Mouse (Mus musculus) cortical plate, adult 2 months (tissue): Measurements from ENCODE around the gene Aifm3. TPM values are rescaled to one million over a fixed set of nuclear protein-coding genes. Genes with fewer than 3 reads are reported as not detected.

ENCODE experiments used
- H3K27ac ChIP-seq: fragments of 200-500 bp; 2 replicates; pipeline ENCODE4 v1.5.1; 2012; ENCODE audit warnings: low read length, control low read depth, inconsistent platforms; ENCODE audit not compliant: insufficient read depth
- H3K4me1 ChIP-seq: fragments of 200-500 bp; 2 replicates; pipeline ENCODE4 v1.6.1; 2011; ENCODE audit warnings: low read length; ENCODE audit not compliant: control insufficient read depth, insufficient read depth
- H3K4me3 ChIP-seq: fragments of 200-500 bp; 2 replicates; pipeline ENCODE4 v1.5.1; 2011; ENCODE audit warnings: mild to moderate bottlenecking, low read length, control low read depth; ENCODE audit not compliant: insufficient read depth
- CTCF ChIP-seq: fragments of 200-500 bp; IDR thresholded peaks from 2 replicates; pipeline ENCODE4 v1.5.1; 2011; ENCODE audit warnings: mild to moderate bottlenecking, control low read depth, low read length; ENCODE audit not compliant: insufficient read depth; ENCODE audit errors: extremely low read depth
- POLR2A ChIP-seq: fragments of 200-500 bp; IDR thresholded peaks from 2 replicates; pipeline ENCODE4 v1.6.1; 2011; ENCODE audit warnings: mild to moderate bottlenecking, low read length, control low read depth; ENCODE audit not compliant: insufficient read depth; ENCODE audit errors: extremely low read depth
- polyA plus RNA-seq: library from polyadenylated mRNA; depleted of rRNA; stranded (reverse); fragments of >200 nt; gene quantifications from 2 replicates; pipeline ENCODE4 v1.2.3, GENCODE M21; 2012; rRNA removed

Gene Aifm3
- polyA plus RNA-seq: 233 and 286 TPM in 2 replicates

DNA sequence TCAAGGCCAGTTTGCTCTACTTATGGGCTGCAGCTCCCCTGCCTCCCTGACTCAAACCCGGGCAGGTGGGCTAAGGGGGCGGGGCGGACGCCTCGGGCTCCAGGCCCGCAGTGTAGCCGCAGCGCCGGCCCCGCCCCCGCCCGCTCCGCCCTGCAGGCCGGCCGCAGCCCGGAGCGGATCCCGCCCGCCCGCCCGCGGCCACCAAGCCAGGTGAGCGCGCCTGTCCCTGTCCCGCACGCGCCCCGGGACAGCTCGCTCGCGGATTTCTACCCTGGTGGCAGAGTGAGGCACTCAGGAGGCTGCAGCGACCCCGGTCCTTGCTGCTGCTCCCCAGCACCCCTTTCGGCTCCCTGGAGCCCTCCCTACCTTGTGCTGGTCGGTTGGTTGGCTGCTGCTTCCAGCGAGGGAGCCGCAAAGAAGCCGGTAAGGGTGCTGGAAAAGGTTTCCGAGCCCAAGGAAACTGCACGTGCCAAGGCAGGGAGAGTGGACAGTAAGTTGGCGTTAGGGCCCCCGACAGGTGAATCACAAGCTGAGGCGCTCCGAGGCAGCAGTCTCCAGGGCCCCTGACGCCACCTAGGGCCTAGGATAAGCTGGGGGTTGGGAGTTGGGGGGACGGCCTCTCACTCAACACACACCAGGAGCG lies at the start of gene Aifm3:
Aifm3 (plus strand) TSS at position 143 of the 643 bp plus-strand sequence.
- H3K4me3 ChIP-seq: peak within 1 kb of the TSS; percentile 48
- TF ChIP-seq POLR2A (no peak), CTCF (no peak)
- H3K4me1 ChIP-seq: peaks cover 12% of the 10 kb centered on the region
- H3K27ac ChIP-seq: 0 out of 2 replicates have a peak within 1 kb of the TSS, but pooled peaks have one; percentile 75

DNA sequence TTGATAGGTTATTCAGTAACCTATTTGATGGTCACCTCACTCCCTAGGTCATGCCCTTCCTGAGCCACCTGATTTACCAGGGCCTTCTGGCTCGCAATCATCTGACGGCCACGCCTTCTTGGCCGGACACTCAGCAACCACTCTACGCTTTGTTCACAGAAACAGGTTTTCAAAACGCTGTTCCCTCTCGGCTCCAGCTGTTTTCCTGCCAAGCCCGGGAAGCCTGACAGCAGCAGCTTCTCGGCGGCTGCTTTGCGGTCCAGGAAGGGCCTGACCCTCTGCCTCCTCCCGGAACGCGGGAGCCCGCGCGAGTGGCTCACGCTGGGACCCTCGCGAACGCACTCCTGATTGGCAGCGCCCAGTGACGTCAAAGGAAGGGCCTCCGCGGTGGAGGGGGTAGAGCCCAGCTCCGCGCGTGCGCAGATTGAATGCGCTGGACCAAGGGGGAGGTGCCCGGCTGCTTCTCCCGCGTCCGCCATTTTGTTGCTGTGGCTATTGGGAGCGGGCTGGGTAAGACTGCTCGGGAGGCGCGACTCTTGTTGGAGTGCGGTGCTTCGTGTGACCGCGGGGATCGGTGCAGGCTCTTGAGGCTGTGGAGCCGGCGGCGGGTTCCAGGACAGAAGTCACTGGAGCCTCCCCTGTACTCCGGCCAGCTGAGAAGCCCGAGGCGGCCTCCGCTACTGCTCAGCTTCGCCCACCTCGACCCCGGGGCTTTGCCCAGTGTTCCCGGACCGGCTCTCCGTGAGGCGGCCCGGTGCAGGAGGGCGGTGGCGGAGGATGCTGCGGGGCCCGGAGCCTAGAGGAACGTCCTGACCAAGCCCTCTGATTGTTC lies 37.7 kb upstream of the Aifm3 start, which contains the start of gene Crkl:
Crkl (plus strand) TSS at position 447 of the 832 bp plus-strand sequence.
- Histone ChIP-seq H3K27ac (peak within 1 kb of the TSS; percentile 55), H3K4me3 (peak within 1 kb of the TSS; percentile 99), H3K4me1 (peaks cover 4% of the 10 kb centered on the region)
- TF ChIP-seq POLR2A (peak; percentile 85), CTCF (no peak)

DNA sequence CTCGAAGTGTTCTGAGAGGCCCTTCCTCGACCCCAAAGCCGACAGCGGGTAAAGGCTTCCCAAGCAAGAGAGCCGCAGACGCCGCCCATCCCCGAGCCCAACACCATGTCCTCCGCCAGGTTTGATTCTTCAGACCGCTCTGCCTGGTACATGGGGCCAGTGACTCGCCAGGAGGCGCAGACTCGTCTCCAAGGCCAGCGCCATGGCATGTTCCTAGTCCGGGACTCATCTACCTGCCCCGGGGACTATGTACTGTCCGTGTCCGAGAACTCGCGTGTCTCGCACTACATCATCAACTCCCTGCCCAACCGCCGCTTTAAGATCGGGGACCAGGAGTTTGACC lies 37.1 kb upstream of the Aifm3 start:
- H3K4me1 ChIP-seq: peaks cover 4% of the 10 kb centered on the region
- peak overlapping the region; percentile 99 for H3K4me3 ChIP-seq
- peak overlapping the region; percentile 55 for H3K27ac ChIP-seq
- TF ChIP-seq CTCF: no peak
- TF ChIP-seq POLR2A: no peak

DNA sequence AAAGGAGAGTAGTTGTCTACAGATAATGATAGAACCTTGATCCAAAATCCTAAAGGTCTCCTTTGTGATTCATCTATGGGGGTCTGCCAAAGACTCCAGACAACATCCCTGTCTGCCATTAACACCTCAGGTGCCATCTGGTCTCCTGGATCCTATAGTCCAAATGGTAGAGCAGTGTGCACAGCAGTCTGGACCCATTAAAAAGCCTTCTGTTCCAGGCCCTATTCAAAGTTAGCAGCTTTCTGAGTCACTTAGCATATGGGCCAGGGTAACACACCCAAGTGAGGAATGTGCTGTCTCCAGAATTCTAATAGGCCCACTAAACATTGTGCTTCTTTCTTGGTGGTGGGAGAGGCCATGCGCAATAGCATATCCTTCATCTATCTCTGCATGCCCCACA lies 32.5 kb upstream of the Aifm3 start:
- TF ChIP-seq POLR2A: no peak
- no peak for TF ChIP-seq CTCF
- Histone ChIP-seq H3K4me3 (no peak overlapping the region), H3K27ac (no peak overlapping the region), H3K4me1 (peaks cover 4% of the 10 kb centered on the region)

DNA sequence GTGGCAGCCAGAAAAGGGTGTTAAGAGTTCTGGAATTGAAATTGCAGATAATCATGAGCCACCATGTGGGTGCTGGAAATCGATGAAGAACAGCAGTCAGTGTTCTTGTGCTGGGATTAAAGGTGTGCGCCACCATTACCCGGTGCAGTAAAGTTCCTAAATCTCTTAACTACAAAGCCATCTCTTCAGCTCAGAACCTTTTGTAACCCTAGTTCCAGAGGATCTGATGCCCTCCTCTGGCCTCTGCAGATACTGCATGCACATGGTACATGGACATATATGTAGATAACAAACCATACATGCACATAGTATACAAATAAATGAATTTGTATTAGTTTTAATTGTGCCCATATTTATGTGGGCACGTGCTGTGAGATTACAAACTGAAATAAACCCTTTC lies 29.2 kb upstream of the Aifm3 start:
- no peak overlapping the region for H3K27ac ChIP-seq
- no peak overlapping the region for H3K4me3 ChIP-seq
- no peaks in the 10 kb centered on the region; the same call in 1 of the 2 replicates for H3K4me1 ChIP-seq
- no peak for TF ChIP-seq POLR2A
- TF ChIP-seq CTCF: 0 out of 2 replicates have a peak, but pooled peaks have one; percentile 16

DNA sequence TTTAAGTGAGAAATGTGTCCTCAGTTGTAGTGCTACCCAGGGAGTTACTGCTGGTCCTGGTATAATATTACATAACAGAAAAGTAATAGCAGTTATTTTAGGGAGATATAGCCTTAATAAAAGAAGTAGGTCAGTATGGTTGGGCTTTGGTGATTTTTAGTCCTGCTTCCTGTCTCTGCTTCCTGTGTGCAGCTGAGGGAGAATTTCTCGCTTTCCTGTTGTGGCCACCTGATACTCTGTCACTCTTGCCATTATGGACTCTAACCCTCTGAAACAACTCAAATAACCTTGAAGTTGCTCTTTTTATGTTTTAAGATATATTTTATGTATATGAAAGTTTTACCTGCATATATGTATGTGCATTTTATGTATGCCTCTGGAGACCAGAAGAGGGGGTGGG lies 27.8 kb upstream of the Aifm3 start:
- TF ChIP-seq CTCF (no peak), POLR2A (no peak)
- Histone ChIP-seq H3K27ac (no peak overlapping the region), H3K4me3 (no peak overlapping the region), H3K4me1 (no peaks in the 10 kb centered on the region; the same call in 1 of the 2 replicates)

DNA sequence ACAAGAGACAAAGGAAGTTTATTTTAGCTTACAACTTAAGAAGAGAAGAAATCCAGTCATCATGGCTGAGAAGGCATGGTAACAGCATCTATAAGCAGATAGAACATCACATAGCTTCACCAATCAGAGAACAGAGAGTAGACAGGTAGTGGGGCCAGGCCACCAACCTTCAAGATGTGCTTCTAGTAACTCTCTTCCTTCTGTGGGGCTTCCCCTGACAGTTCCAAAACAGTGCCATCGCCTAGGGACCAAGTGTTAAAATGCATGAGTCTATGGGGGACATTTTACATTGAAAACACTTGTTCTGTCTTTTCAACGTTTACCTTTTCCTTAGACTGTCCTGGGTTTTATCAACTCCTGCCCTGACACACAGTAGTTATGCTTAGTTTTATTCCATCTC lies 26.2 kb upstream of the Aifm3 start:
- Histone ChIP-seq H3K4me1 (peaks cover 2% of the 10 kb centered on the region; the same call in 1 of the 2 replicates), H3K4me3 (no peak overlapping the region), H3K27ac (no peak overlapping the region)
- TF ChIP-seq POLR2A: no peak
- no peak for TF ChIP-seq CTCF

DNA sequence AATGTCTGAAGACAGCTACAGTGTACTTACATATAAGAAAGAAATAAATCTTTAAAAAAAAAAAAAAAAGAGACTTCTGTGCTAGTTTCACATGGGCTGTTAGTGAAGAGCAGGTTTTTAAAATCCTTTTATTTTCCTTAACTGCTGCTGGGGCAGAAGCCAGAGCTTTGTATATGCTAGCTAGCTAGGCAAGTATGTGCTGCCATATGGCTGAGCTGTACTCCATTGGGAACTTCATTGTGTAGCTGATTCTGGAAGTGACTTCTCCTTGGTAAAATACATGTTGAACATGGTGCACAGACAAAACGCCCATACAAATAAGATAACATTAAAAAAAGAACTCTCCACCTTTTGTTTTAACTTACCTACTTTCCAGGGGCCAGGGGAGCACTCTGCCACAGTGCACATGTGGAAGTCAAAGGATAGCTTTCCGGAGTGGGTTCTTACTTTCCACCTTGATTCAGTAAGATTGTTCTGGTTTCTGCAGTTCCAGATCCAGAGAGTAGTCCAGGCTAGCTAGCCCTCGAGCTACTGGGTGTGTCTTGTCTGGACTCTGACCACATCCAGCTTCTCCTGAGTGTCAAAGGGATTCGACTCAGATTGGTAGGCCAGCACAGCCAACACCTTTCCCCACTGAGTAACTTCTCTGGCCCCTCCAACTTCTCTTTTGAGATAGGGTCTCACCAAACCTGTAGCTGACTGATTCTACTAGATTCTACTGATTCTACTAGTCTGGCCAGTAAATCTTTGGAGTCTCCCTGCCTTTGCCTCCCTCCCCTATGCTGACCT lies 22.3 kb upstream of the Aifm3 start:
- Histone ChIP-seq H3K4me1 (peaks cover 4% of the 10 kb centered on the region), H3K27ac (no peak overlapping the region), H3K4me3 (no peak overlapping the region)
- no peak for TF ChIP-seq POLR2A
- TF ChIP-seq CTCF: no peak

DNA sequence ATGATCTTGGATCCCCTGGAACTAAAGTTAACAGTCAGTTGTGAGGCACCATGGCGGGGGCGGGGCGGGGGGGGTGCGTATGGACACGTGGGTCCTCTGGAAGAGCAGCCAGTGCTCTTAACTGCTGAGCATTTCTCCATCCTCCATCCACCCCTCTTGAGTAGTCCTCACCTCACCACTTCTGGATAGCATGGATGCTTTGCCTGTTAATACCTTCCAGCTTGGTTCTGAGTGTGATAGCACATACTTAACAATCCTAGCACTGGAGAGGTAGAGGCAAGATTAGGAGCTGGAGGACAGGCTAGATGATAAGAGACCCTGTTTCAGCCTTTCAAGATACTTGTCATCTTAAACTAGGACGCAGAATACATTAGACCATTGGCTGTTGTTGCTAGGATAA lies 16.9 kb upstream of the Aifm3 start:
- Histone ChIP-seq H3K4me1 (peaks cover 5% of the 10 kb centered on the region), H3K27ac (no peak overlapping the region), H3K4me3 (no peak overlapping the region)
- TF ChIP-seq POLR2A (no peak), CTCF (no peak)
